Comparison of ENCODE assay signal across 9 mouse cellular contexts in the genomic region with DNA sequence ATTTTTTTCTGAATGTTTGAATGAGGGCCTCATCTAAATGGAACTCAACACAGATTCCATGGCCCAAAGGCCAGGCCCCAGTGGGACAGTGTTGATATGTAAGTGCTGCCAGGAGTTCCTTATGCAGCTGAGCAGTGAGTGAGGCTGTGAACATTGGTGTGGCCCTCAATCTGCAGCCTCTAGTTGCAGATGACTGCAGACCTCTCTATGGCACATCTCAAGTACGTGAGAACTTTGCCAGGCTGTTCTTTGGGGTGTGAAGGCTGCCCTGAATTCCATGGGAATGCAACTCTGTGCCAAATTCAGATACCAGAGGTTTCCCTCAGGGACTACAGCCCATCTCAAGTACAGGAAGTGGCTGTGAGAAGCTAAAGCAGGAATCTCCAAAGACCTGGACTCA.
DNase-seq lines count a peak whose midpoint lies in the region; ATAC-seq lines count a peak whose summit lies in the region.
"Had no signal": no experiment of that assay in that cellular context is flagged by ENCODE, and none has a peak within 500 bp of the region (broad histone marks: within the 10 kb centered on the region; RNA-seq: fewer than 3 reads in every experiment).

No protein-coding gene starts in this region.

- 39% methylated on average over 1 of the region's 1 CpGs for WGBS in embryonic facial prominence, embryonic 15.5 days

- no peak overlapping the region for H3K9ac ChIP-seq in embryonic facial prominence, embryonic 15.5 days
- H3K9ac ChIP-seq: neural tube, embryonic 12.5 days had no signal

- H3K4me3 ChIP-seq in embryonic facial prominence, embryonic 15.5 days (replicated peaks): no peak overlapping the region
- H3K4me3 ChIP-seq: hindbrain, embryonic 10.5 days; neural tube, embryonic 12.5 days had no signal

- no peaks in the 10 kb centered on the region for H3K27me3 ChIP-seq in embryonic facial prominence, embryonic 15.5 days
- H3K27me3 ChIP-seq: neural tube, embryonic 12.5 days had no signal

- intact Hi-C loops in gastrocnemius, postnatal 36 days (cut with DNase I): no loop called here

- no peak overlapping the region for H3K4me2 ChIP-seq in embryonic facial prominence, embryonic 15.5 days (replicated peaks)
- H3K4me2 ChIP-seq: neural tube, embryonic 12.5 days had no signal

- DNase-seq in gastrocnemius, postnatal 36 days: peak; percentile 24 to 28
- peak; percentile 18 for DNase-seq in kidney, adult 18-20 months
- DNase-seq in lung, postnatal 14 days: peak; percentile 10
- no peak for DNase-seq in right cerebral cortex, adult 18-20 months
- no peak for DNase-seq in frontal cortex, postnatal 14 days (ENCODE audit: low spot score in 2 of 2)

- H3K36me3 ChIP-seq in embryonic facial prominence, embryonic 15.5 days: no peaks in the 10 kb centered on the region
- H3K36me3 ChIP-seq: hindbrain, embryonic 10.5 days; neural tube, embryonic 12.5 days had no signal

- H3K9me3 ChIP-seq in embryonic facial prominence, embryonic 15.5 days (replicated peaks): no peaks in the 10 kb centered on the region
- H3K9me3 ChIP-seq: hindbrain, embryonic 10.5 days; neural tube, embryonic 12.5 days had no signal

- peak overlapping the region; percentile 60; the same call in 1 of the 2 replicates for H3K27ac ChIP-seq in embryonic facial prominence, embryonic 15.5 days (replicated peaks)
- H3K27ac ChIP-seq: hindbrain, embryonic 10.5 days; neural tube, embryonic 12.5 days had no signal

- no peaks in the 10 kb centered on the region for H3K4me1 ChIP-seq in embryonic facial prominence, embryonic 15.5 days

- no peak for ATAC-seq in embryonic facial prominence, embryonic 15.5 days (ENCODE audit: insufficient number of reproducible peaks, low FRiP score, low TSS enrichment, low read depth)
- no peak for ATAC-seq in monocyte, adult 5-6 weeks (replicated peaks; ENCODE audit: insufficient number of reproducible peaks, low FRiP score, low TSS enrichment, poor library complexity, severe bottlenecking)

Comparison
In these comparisons a context has a peak if more than half of its experiments do, and no peak if none do; other contexts are left out.
1. DNase-seq: peak in gastrocnemius, postnatal 36 days (2 of 2), kidney, adult 18-20 months (single experiment) and lung, postnatal 14 days (single experiment); none in right cerebral cortex, adult 18-20 months (single experiment) and frontal cortex, postnatal 14 days (0 of 2).